19 mouse cellular contexts compared by ENCODE assay signal in genomic region chr1:130301828-130302386, GRCm38 (mm10).
A peak's percentile ranks its signal among the peaks of the same experiment; 100 is the strongest.
DNase-seq lines count a peak whose midpoint lies in the region; ATAC-seq and TF ChIP-seq lines count a peak whose summit lies in the region.
"Had no signal": no experiment of that assay in that cellular context is flagged by ENCODE, and none has a peak within 500 bp of the region (broad histone marks: within the 10 kb centered on the region; RNA-seq: fewer than 3 reads in every experiment).

No protein-coding gene starts in this region.

- H3K27ac ChIP-seq in embryonic facial prominence, embryonic 14.5 days (replicated peaks; ENCODE audit: low read depth, low read length): no peak overlapping the region
- H3K27ac ChIP-seq in forebrain, postnatal 0 days (ENCODE audit: low read depth, low read length): no peak overlapping the region
- H3K27ac ChIP-seq in midbrain, embryonic 16.5 days (ENCODE audit: low read length): peak overlapping the region; percentile 34; the same call in 1 of the 2 replicates
- H3K27ac ChIP-seq: embryonic facial prominence, embryonic 13.5 days; left cerebral cortex, adult 2 months; limb, embryonic 13.5 days; liver, embryonic 15.5 days had no signal

- ATAC-seq in frontal cortex, adult (ENCODE audit: low TSS enrichment): peak; percentile 23; the same call in 1 of the 2 replicates
- ATAC-seq in embryonic facial prominence, embryonic 14.5 days (ENCODE audit: low read depth): no peak; the same call in 1 of the 2 replicates
- ATAC-seq in forebrain, postnatal 0 days: 0 out of 2 replicates have a peak, but pooled peaks have one; percentile 14
- ATAC-seq in midbrain, embryonic 16.5 days: peak; percentile 69
- ATAC-seq: activated CD4-positive, CD25-positive, alpha-beta regulatory T cell, adult 4 months had no signal

- no peak overlapping the region for H3K4me3 ChIP-seq in embryonic facial prominence, embryonic 14.5 days (ENCODE audit: low read depth, low read length)
- H3K4me3 ChIP-seq in forebrain, postnatal 0 days (ENCODE audit: low read depth, low read length): no peak overlapping the region
- H3K4me3 ChIP-seq in midbrain, embryonic 16.5 days (ENCODE audit: low read depth, low read length): no peak overlapping the region
- H3K4me3 ChIP-seq: embryonic facial prominence, embryonic 13.5 days; left cerebral cortex, adult 2 months; limb, embryonic 13.5 days; liver, embryonic 15.5 days had no signal

- WGBS in embryonic facial prominence, embryonic 14.5 days: 51% methylated on average over 11 of the region's 11 CpGs
- WGBS in forebrain, postnatal 0 days: 22% methylated on average over 11 of the region's 11 CpGs
- 22% methylated on average over 11 of the region's 11 CpGs for WGBS in midbrain, embryonic 16.5 days

- DNase-seq in frontal cortex, adult 2 months (ENCODE audit: extremely low spot score in 1 of 2, low spot score in 1 of 2): no peak
- peak; percentile 4 for DNase-seq in embryonic facial prominence, embryonic 14.5 days (ENCODE audit: low spot score)
- DNase-seq in forebrain, postnatal 0 days: no peak
- no peak for DNase-seq in left cerebral cortex, adult 18-20 months (ENCODE audit: low spot score in 2 of 2)
- no peak for DNase-seq in left cerebral cortex, postnatal 14 days (ENCODE audit: low spot score in 2 of 2)
- no peak for DNase-seq in lung, postnatal 36 days
- DNase-seq: cerebellum, postnatal 14 days; gastrocnemius, postnatal 36 days; kidney, adult 11 months; kidney, postnatal 25 days; right cerebral cortex, postnatal 14 days had no signal

- intact Hi-C loops in left cerebral cortex, postnatal 14 days (cut with DNase I): no loop called here

- no peaks in the 10 kb centered on the region for H3K36me3 ChIP-seq in embryonic facial prominence, embryonic 14.5 days (ENCODE audit: control insufficient read depth, insufficient read depth, low read length)
- H3K36me3 ChIP-seq in forebrain, postnatal 0 days (ENCODE audit: insufficient read depth): no peaks in the 10 kb centered on the region
- no peaks in the 10 kb centered on the region for H3K36me3 ChIP-seq in midbrain, embryonic 16.5 days (ENCODE audit: control insufficient read depth, insufficient read depth, low read length)
- H3K36me3 ChIP-seq: embryonic facial prominence, embryonic 13.5 days; limb, embryonic 13.5 days; liver, embryonic 15.5 days had no signal

- H3K4me2 ChIP-seq in embryonic facial prominence, embryonic 14.5 days (ENCODE audit: low read depth, low read length): no peak overlapping the region
- no peak overlapping the region for H3K4me2 ChIP-seq in forebrain, postnatal 0 days (ENCODE audit: low read depth)
- H3K4me2 ChIP-seq in midbrain, embryonic 16.5 days (ENCODE audit: low read length): peak overlapping the region; percentile 10; the same call in 1 of the 2 replicates
- H3K4me2 ChIP-seq: embryonic facial prominence, embryonic 13.5 days; heart, embryonic 11.5 days; limb, embryonic 13.5 days; liver, embryonic 15.5 days had no signal

- H3K4me1 ChIP-seq in embryonic facial prominence, embryonic 14.5 days (ENCODE audit: control insufficient read depth, insufficient read depth, low read length): peaks cover 3% of the 10 kb centered on the region; the same call in 1 of the 2 replicates
- H3K4me1 ChIP-seq in forebrain, postnatal 0 days (ENCODE audit: insufficient read depth): 0 out of 2 replicates have a peak, but pooled peaks cover 5% of the 10 kb centered on the region
- peaks cover 19% of the 10 kb centered on the region for H3K4me1 ChIP-seq in midbrain, embryonic 16.5 days (ENCODE audit: control insufficient read depth, insufficient read depth, low read length)

- no peak for TF ChIP-seq CTCF in forebrain, postnatal 0 days (IDR thresholded peaks at IDR 0.05; ENCODE audit: low read depth)

- no peaks in the 10 kb centered on the region for H3K27me3 ChIP-seq in embryonic facial prominence, embryonic 14.5 days (replicated peaks; ENCODE audit: control insufficient read depth, insufficient read depth, low read length)
- no peaks in the 10 kb centered on the region for H3K27me3 ChIP-seq in forebrain, postnatal 0 days (ENCODE audit: insufficient read depth, low read length)
- H3K27me3 ChIP-seq in midbrain, embryonic 16.5 days (ENCODE audit: control insufficient read depth, insufficient read depth, low read depth, low read length): no peaks in the 10 kb centered on the region
- H3K27me3 ChIP-seq: embryonic facial prominence, embryonic 13.5 days; limb, embryonic 13.5 days; liver, embryonic 15.5 days had no signal

- H3K9ac ChIP-seq in embryonic facial prominence, embryonic 14.5 days (ENCODE audit: low read depth, low read length): no peak overlapping the region
- no peak overlapping the region for H3K9ac ChIP-seq in forebrain, postnatal 0 days
- H3K9ac ChIP-seq in midbrain, embryonic 16.5 days (ENCODE audit: low read depth, low read length): no peak overlapping the region
- H3K9ac ChIP-seq: embryonic facial prominence, embryonic 13.5 days; limb, embryonic 13.5 days; liver, embryonic 15.5 days had no signal

- H3K9me3 ChIP-seq in embryonic facial prominence, embryonic 14.5 days (ENCODE audit: control insufficient read depth, low read length): no peaks in the 10 kb centered on the region
- H3K9me3 ChIP-seq in forebrain, postnatal 0 days (ENCODE audit: low read length): no peaks in the 10 kb centered on the region
- H3K9me3 ChIP-seq in midbrain, embryonic 16.5 days (replicated peaks; ENCODE audit: control insufficient read depth, low read length, poor library complexity, severe bottlenecking): no peaks in the 10 kb centered on the region
- H3K9me3 ChIP-seq: embryonic facial prominence, embryonic 13.5 days; limb, embryonic 13.5 days; liver, embryonic 15.5 days had no signal
